Mouse (Mus musculus) forebrain, embryonic 15.5 days (tissue): ENCODE data around the gene Adamtsl1. TPM values are rescaled to one million over a fixed set of nuclear protein-coding genes. Genes with fewer than 3 reads are reported as not detected.

ENCODE experiments used
- ATAC-seq: fragments of 200-750 bp; cut with Nextera tagmentation; replicated peaks from 2 replicates; pipeline ENCODE4 v1.8.0; 2017; ENCODE audit warnings: mild to moderate bottlenecking, moderate TSS enrichment, moderate library complexity
- H3K27ac ChIP-seq: fragments of 300-500 bp; sonication (generic); replicated peaks from 2 replicates; pipeline ENCODE4 v1.5.1; 2015; ENCODE audit warnings: mild to moderate bottlenecking, inconsistent platforms
- H3K27me3 ChIP-seq: fragments of 300-500 bp; sonication (generic); 2 replicates; pipeline ENCODE4 v1.6.1; 2015; ENCODE audit warnings: inconsistent platforms
- H3K36me3 ChIP-seq: fragments of 300-500 bp; sonication (generic); 2 replicates; pipeline ENCODE4 v1.6.1; 2015; ENCODE audit warnings: mild to moderate bottlenecking, inconsistent platforms
- H3K4me1 ChIP-seq: fragments of 300-500 bp; sonication (generic); 2 replicates; pipeline ENCODE4 v1.6.1; 2015; ENCODE audit warnings: inconsistent platforms
- H3K4me2 ChIP-seq: fragments of 300-500 bp; sonication (generic); replicated peaks from 2 replicates; pipeline ENCODE4 v1.6.1; 2015; ENCODE audit warnings: mild to moderate bottlenecking, inconsistent platforms
- H3K4me3 ChIP-seq: fragments of 300-500 bp; sonication (generic); 2 replicates; pipeline ENCODE4 v1.5.1; 2015; ENCODE audit warnings: mild to moderate bottlenecking, inconsistent platforms
- H3K9ac ChIP-seq: fragments of 300-500 bp; sonication (generic); replicated peaks from 2 replicates; pipeline ENCODE4 v1.6.1; 2015; ENCODE audit warnings: mild to moderate bottlenecking, inconsistent platforms
- H3K9me3 ChIP-seq: fragments of 300-500 bp; sonication (generic); 2 replicates; pipeline ENCODE4 v1.6.1; 2016; ENCODE audit warnings: inconsistent platforms
- WGBS: fragments of 180-500 bp; shearing (Covaris S2); methylation state at CpG from one replicate; pipeline ENCODE4 v1.1.7; 2015; ENCODE audit warnings: mixed read lengths; 5-methylcytosine and 5-hydroxymethylcytosine counted together
- polyA plus RNA-seq: library from polyadenylated mRNA; unstranded; fragments of >200 nt; fragmentation: Nextera tagmentation; extraction: Ambion mirVana; gene quantifications from 2 replicates; pipeline ENCODE4 v1.2.1, GENCODE M21; 2015

Gene Adamtsl1
- polyA plus RNA-seq, 1 experiment from 2014 or later: 6.3 TPM

DNA sequence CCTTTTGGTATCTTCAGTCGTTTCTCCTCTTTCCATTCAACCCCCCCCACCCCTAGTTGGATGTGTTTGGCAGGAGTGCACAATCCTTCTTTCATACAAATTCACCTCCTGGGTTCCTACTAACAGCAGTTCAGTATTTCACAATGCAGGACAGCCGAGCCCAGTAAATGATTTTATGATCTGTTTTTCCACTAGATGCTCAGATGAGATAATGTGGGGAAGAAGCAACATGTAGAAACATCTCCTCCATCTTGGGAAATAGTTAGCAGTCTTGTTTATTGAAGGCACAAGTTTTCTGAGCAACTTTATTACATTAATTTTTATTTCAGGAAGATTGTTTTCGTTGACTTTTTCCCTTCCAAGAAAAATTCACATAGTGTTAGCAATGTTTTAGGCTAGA is 40.7 kb downstream of the Adamtsl1 start:
- Histone ChIP-seq H3K36me3 (no peaks in the 10 kb centered on the region), H3K9me3 (no peaks in the 10 kb centered on the region), H3K4me1 (no peaks in the 10 kb centered on the region), H3K27ac (no peak overlapping the region), H3K27me3 (no peaks in the 10 kb centered on the region), H3K9ac (no peak overlapping the region), H3K4me2 (no peak overlapping the region), H3K4me3 (no peak overlapping the region)
- 52% methylated on average over 3 of the region's 3 CpGs for WGBS
- no peak for ATAC-seq

DNA sequence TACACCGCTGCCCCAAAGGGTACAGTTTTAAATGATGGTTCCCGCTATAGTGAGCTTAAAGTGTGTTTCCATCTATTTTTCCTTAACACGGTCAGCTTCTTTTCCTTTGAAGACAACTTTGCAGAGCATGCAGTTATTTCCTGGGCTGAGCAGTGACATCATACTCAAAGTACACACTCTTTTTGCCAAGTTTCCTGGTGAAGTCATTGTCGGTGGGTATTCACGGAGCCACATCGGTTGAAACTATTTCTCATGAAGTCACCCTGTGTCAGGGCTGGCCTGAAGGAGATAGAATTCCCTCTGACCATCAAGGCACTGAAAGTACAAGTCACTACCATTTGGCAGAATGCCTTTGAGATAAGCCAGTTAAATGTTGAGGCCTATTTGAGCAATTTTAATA is 45.8 kb downstream of the Adamtsl1 start:
- Histone ChIP-seq H3K27ac (no peak overlapping the region), H3K4me3 (no peak overlapping the region), H3K9ac (no peak overlapping the region), H3K27me3 (no peaks in the 10 kb centered on the region), H3K9me3 (no peaks in the 10 kb centered on the region), H3K4me2 (no peak overlapping the region), H3K4me1 (no peaks in the 10 kb centered on the region), H3K36me3 (no peaks in the 10 kb centered on the region)
- ATAC-seq: no peak
- 80% methylated on average over 6 of the region's 6 CpGs for WGBS

- Histone ChIP-seq H3K36me3 (no peaks in the 10 kb centered on the region), H3K4me2 (no peak overlapping the region), H3K27ac (no peak overlapping the region), H3K4me1 (no peaks in the 10 kb centered on the region), H3K4me3 (no peak overlapping the region), H3K9ac (no peak overlapping the region), H3K9me3 (no peaks in the 10 kb centered on the region), H3K27me3 (no peaks in the 10 kb centered on the region)
- ATAC-seq: peak; percentile 53; the same call in 1 of the 2 replicates
- WGBS: 84% methylated on average over 2 of the region's 2 CpGs
These were observed 71.5 kb downstream of the Adamtsl1 start for GRCm38 (mm10) chr4:85585426-85585825.

DNA sequence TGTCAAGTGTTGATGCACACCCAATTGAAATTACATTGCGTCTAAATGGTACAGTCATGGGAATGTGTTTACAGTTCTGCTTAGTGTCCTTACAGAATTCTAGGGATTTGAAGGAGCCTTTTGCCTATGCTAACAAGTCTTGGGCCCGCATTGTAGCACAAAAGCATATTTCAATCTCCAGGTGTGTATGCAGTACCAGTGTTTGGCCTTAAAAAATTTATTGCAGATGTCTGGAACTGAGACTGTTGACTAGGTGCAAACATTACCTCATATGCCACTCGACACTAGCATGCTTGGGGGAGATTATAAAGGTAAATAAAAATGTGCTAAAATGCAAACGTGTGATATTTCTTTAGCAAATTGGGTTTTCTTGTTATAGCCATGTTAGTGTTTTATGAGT is 75.0 kb downstream of the Adamtsl1 start:
- H3K9ac ChIP-seq: no peak overlapping the region
- whole genome bisulfite sequencing: 86% methylated on average over 4 of the region's 4 CpGs
- no peak for ATAC-seq
- H3K9me3 ChIP-seq: no peaks in the 10 kb centered on the region
- H3K4me2 ChIP-seq: no peak overlapping the region
- no peak overlapping the region for H3K4me3 ChIP-seq
- H3K27me3 ChIP-seq: no peaks in the 10 kb centered on the region
- no peak overlapping the region for H3K27ac ChIP-seq
- H3K4me1 ChIP-seq: no peaks in the 10 kb centered on the region
- H3K36me3 ChIP-seq: no peaks in the 10 kb centered on the region

DNA sequence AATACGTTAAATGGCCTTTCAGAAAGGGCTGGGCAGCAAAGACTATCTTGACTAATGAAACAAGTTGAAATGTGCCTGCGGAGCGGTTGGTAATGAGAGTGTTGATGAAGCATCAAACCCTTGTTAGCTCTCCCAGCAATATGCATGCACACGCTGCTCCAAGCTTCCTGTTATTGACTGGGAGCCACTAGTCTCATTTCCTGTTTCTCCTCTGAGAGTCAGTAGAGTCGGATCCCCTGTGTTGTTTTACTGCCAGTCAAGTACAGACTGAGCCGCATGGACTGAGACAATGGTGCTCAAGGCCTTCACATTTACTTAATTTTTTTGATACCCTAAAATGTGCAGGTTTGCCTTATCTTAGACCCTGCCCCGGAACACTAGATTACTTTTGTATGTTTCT is 77.1 kb downstream of the Adamtsl1 start:
- Histone ChIP-seq H3K9me3 (no peaks in the 10 kb centered on the region), H3K4me2 (no peak overlapping the region), H3K27ac (no peak overlapping the region), H3K9ac (no peak overlapping the region), H3K4me3 (no peak overlapping the region), H3K4me1 (no peaks in the 10 kb centered on the region), H3K27me3 (no peaks in the 10 kb centered on the region), H3K36me3 (no peaks in the 10 kb centered on the region)
- WGBS: 53% methylated on average over 7 of the region's 7 CpGs
- ATAC-seq: no peak

GRCm38 (mm10) chr4:85594159-85594558 is 80.2 kb downstream of the Adamtsl1 start:
- Histone ChIP-seq H3K36me3 (no peaks in the 10 kb centered on the region), H3K4me3 (no peak overlapping the region), H3K9me3 (no peaks in the 10 kb centered on the region), H3K27me3 (no peaks in the 10 kb centered on the region), H3K4me2 (no peak overlapping the region), H3K9ac (no peak overlapping the region), H3K4me1 (no peaks in the 10 kb centered on the region), H3K27ac (no peak overlapping the region)
- no peak for ATAC-seq

DNA sequence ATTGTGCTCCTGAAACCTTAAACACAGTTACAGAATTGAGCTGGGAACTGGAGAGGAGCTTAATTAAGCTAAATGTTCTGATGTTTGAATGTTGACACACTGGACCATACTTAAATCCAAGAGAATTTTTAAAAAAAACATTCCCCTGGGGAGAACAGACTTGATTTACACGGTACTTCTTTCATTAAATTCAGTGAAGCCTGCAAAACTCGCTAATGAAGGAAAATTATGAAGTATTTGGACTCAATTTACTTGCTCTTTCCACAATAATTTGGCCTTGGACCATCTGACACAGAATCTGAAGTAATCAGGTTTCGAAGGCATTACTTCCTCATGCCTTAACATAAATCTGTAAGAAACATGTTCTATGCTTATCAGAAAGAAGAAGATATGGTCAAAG is 99.4 kb downstream of the Adamtsl1 start:
- Histone ChIP-seq H3K27ac (no peak overlapping the region), H3K36me3 (no peaks in the 10 kb centered on the region), H3K4me3 (no peak overlapping the region), H3K9ac (no peak overlapping the region), H3K27me3 (no peaks in the 10 kb centered on the region), H3K4me2 (no peak overlapping the region), H3K4me1 (no peaks in the 10 kb centered on the region), H3K9me3 (no peaks in the 10 kb centered on the region)
- ATAC-seq: no peak
- 52% methylated on average over 3 of the region's 3 CpGs for WGBS

DNA sequence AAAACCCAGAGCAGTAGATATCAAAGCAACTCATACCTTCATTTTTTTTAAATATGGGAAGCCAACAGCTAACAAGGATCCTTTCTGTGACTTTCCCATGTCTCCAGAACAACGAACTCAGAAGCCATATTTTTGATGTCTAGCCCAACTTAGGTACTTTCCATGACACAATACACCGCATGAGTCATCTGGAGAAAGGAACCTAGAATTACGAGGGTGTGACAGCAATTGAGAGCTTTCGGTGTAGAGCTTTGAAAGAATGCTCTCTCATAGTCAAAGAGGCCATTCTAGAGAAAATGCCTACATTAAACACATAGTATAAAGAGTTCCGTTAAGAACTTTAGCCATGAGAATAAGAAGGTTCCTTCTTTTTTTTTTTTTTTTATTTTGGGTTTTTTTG is 104.8 kb downstream of the Adamtsl1 start:
- Histone ChIP-seq H3K9ac (no peak overlapping the region), H3K27ac (no peak overlapping the region), H3K4me3 (no peak overlapping the region), H3K9me3 (no peaks in the 10 kb centered on the region), H3K27me3 (no peaks in the 10 kb centered on the region), H3K4me2 (no peak overlapping the region), H3K4me1 (no peaks in the 10 kb centered on the region), H3K36me3 (no peaks in the 10 kb centered on the region)
- 89% methylated on average over 5 of the region's 5 CpGs for WGBS
- ATAC-seq: no peak

GRCm38 (mm10) chr4:85619261-85619660 is 105.3 kb downstream of the Adamtsl1 start:
- no peaks in the 10 kb centered on the region for H3K27me3 ChIP-seq
- H3K4me2 ChIP-seq: no peak overlapping the region
- no peaks in the 10 kb centered on the region for H3K36me3 ChIP-seq
- no peak overlapping the region for H3K4me3 ChIP-seq
- ATAC-seq: no peak
- no peaks in the 10 kb centered on the region for H3K9me3 ChIP-seq
- 90% methylated on average over 3 of the region's 3 CpGs for WGBS
- no peak overlapping the region for H3K27ac ChIP-seq
- no peak overlapping the region for H3K9ac ChIP-seq
- no peaks in the 10 kb centered on the region for H3K4me1 ChIP-seq

GRCm38 (mm10) chr4:85629381-85629780 is 115.4 kb downstream of the Adamtsl1 start:
- Histone ChIP-seq H3K27me3 (no peaks in the 10 kb centered on the region), H3K9ac (no peak overlapping the region), H3K27ac (no peak overlapping the region), H3K4me1 (no peaks in the 10 kb centered on the region), H3K4me2 (no peak overlapping the region), H3K36me3 (no peaks in the 10 kb centered on the region), H3K9me3 (no peaks in the 10 kb centered on the region), H3K4me3 (no peak overlapping the region)
- 91% methylated on average over 7 of the region's 7 CpGs for WGBS
- ATAC-seq: no peak

DNA sequence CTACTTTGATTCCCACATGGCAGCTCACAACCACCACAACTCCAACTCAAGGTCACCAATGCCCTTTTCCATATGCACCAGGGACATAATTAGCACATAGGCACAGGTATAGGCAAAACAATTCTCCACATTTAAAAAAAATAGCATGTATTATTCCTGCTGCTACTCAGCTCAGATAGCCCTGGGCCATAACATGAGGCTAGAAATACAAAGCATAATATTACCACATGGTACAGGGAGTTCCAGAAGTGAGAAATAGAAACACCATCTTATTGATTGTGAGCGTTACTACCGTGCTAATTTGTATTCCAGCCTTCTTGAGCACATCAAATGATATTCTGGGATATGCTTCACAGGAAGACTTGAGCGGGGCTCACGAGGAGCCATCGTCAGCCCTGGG is 155.3 kb downstream of the Adamtsl1 start:
- no peaks in the 10 kb centered on the region for H3K9me3 ChIP-seq
- no peaks in the 10 kb centered on the region for H3K4me1 ChIP-seq
- H3K4me3 ChIP-seq: no peak overlapping the region
- H3K27ac ChIP-seq: no peak overlapping the region
- H3K9ac ChIP-seq: no peak overlapping the region
- no peaks in the 10 kb centered on the region for H3K27me3 ChIP-seq
- WGBS: 94% methylated on average over 5 of the region's 5 CpGs
- no peak for ATAC-seq
- no peak overlapping the region for H3K4me2 ChIP-seq
- H3K36me3 ChIP-seq: no peaks in the 10 kb centered on the region

DNA sequence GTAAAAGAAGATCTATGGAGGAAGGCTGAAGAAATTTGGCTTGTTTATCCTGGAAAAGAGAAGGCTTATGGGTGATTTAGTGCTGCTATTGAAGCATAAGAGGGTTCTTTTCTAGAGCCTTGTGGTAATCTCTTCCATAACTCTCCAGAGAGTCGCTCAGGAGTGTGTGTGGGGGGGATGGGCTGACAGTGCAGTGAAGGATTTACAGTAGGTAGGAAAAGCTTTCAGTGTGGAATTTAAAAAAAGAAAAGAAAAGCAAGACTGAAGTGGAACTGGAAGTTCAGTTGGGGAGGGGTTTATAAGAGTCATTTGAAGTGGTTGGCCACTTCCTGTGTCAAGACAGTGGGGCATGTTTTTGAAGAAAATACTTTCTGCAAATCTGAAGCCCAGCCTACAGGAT is 155.8 kb downstream of the Adamtsl1 start:
- Histone ChIP-seq H3K4me1 (no peaks in the 10 kb centered on the region), H3K4me3 (no peak overlapping the region), H3K4me2 (no peak overlapping the region), H3K36me3 (no peaks in the 10 kb centered on the region), H3K9me3 (no peaks in the 10 kb centered on the region), H3K9ac (no peak overlapping the region), H3K27ac (no peak overlapping the region), H3K27me3 (no peaks in the 10 kb centered on the region)
- 72% methylated on average over 1 of the region's 1 CpGs for WGBS
- ATAC-seq: no peak

DNA sequence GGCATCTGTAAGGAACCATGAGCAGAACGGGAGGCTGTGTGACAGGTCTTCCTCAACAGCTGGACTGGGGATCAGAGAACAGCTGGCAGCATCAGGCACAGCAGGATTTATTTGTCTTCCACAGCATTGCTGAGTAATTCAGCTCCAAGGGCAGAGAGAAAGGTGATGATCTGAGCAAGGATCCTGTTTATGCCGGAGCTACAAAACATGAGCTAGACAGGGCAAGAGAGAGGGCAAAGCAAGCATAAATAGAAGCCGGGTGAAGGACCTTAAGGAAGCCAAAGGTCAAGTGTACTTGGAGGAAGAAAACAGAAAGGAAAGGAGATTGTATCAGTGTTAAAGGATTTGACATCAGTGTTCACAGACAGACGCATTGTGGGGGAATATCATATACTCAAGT is 158.3 kb downstream of the Adamtsl1 start:
- H3K4me2 ChIP-seq: no peak overlapping the region
- no peak overlapping the region for H3K27ac ChIP-seq
- H3K4me3 ChIP-seq: no peak overlapping the region
- WGBS: 67% methylated on average over 4 of the region's 4 CpGs
- H3K9me3 ChIP-seq: no peaks in the 10 kb centered on the region
- no peak overlapping the region for H3K9ac ChIP-seq
- ATAC-seq: no peak
- H3K27me3 ChIP-seq: no peaks in the 10 kb centered on the region
- H3K36me3 ChIP-seq: no peaks in the 10 kb centered on the region
- no peaks in the 10 kb centered on the region for H3K4me1 ChIP-seq
